Mouse (Mus musculus) layer of hippocampus, postnatal 25 days (tissue): ENCODE results near the gene Ubl4a. TPM values are rescaled to one million over a fixed set of nuclear protein-coding genes. Genes with fewer than 3 reads are reported as not detected.

ENCODE experiments used
- microRNA-seq, 2 experiments: library from miRNA; unstranded; fragments of <30 nt; microRNA quantifications; one replicate each; pipeline ENCODE4 v1.2.0; 2021
- total RNA-seq, 2 experiments: library from RNA; stranded (reverse); gene quantifications; 2 replicates each; pipeline ENCODE4 v1.2.3; 2021

Gene Ubl4a
- total RNA-seq, 2 experiments from 2014 or later = 70.0 to 73.0 TPM

Small RNA genes within 50 kb of the gene (microRNA-seq; reads per million reads assigned to microRNA genes)
- 0 to 0.20 reads per million in 2 experiments for gene Mir7092

Other genes with a start within 250 kb of the Ubl4a start
- under 1 TPM in 1 of 2 experiments, not detected in 1; 0.62 TPM for gene Opn1mw, start 245.8 kb downstream of the Ubl4a start, total RNA-seq
- gene Mecp2, start 237.9 kb downstream of the Ubl4a start, total RNA-seq = 10 to 100 TPM; 75.6 to 88.8 TPM
- gene Tex28, start 205.4 kb downstream of the Ubl4a start, total RNA-seq = not detected
- under 1 TPM in 1 of 2 experiments, not detected in 1; 0.10 TPM for gene Tktl1, start 196.0 kb downstream of the Ubl4a start, total RNA-seq
- gene Flna, start 123.4 kb downstream of the Ubl4a start, total RNA-seq = 100 to 1,000 TPM in 1 of 2 experiments, 10 to 100 TPM in 1; 82.6 to 124 TPM
- 10 to 100 TPM; 35.1 to 36.5 TPM for gene Emd, start 118.5 kb downstream of the Ubl4a start, total RNA-seq
- gene Rpl10, start 102.4 kb downstream of the Ubl4a start, total RNA-seq = 100 to 1,000 TPM; 171 TPM
- gene Taz, start 91.3 kb downstream of the Ubl4a start, total RNA-seq = 10 to 100 TPM; 48.8 to 64.9 TPM
- gene Dnase1l1, start 90.9 kb downstream of the Ubl4a start, total RNA-seq = 1 to 10 TPM; 1.8 to 2.6 TPM
- 100 to 1,000 TPM; 333 to 352 TPM for gene Atp6ap1, start 76.1 kb downstream of the Ubl4a start, total RNA-seq
- 100 to 1,000 TPM; 631 to 685 TPM for gene Gdi1, start 68.2 kb downstream of the Ubl4a start, total RNA-seq
- gene Fam50a, start 60.2 kb downstream of the Ubl4a start, total RNA-seq = 10 to 100 TPM; 27.2 to 32.3 TPM
- 10 to 100 TPM; 23.9 to 40.3 TPM for gene Plxna3, start 44.2 kb downstream of the Ubl4a start, total RNA-seq
- 10 to 100 TPM; 26.9 to 31.2 TPM for gene Lage3, start 19.6 kb downstream of the Ubl4a start, total RNA-seq
- gene Slc10a3, start 131 bp upstream of the Ubl4a start, total RNA-seq = 1 to 10 TPM; 3.0 to 3.5 TPM
- gene Fam3a, start 20.1 kb upstream of the Ubl4a start, total RNA-seq = 10 to 100 TPM; 17.8 to 24.9 TPM
- 10 to 100 TPM; 51.0 to 56.3 TPM for gene Ikbkg, start 20.1 kb upstream of the Ubl4a start, total RNA-seq
- gene G6pdx, start 56.0 kb upstream of the Ubl4a start, total RNA-seq = 10 to 100 TPM; 24.9 to 27.7 TPM
- not detected for gene Gm6880, start 108.2 kb upstream of the Ubl4a start, total RNA-seq
- gene Olfr1326-ps1, start 201.7 kb upstream of the Ubl4a start, total RNA-seq = not detected
- gene Olfr1325, start 219.5 kb upstream of the Ubl4a start, total RNA-seq = not detected